Mouse (Mus musculus) hindbrain, embryonic 15.5 days (tissue): ENCODE measurements at regions not wholly inside any gene's neighbourhood (a gene's known extent, or its start where the extent isn't known, plus 50 kb on each side); places are given as distances from the start of the nearest gene placed in this dataset.

Experiments
- ATAC-seq: fragments of 200-750 bp; cut with Nextera tagmentation; 2 replicates; pipeline ENCODE4 v1.8.0; 2017; ENCODE audit warnings: low read depth, moderate number of reproducible peaks, moderate TSS enrichment; ENCODE audit not compliant: low FRiP score
- H3K27ac ChIP-seq: fragments of 300-500 bp; sonication (generic); replicated peaks from 2 replicates; pipeline ENCODE4 v1.5.1; 2015; ENCODE audit warnings: mild to moderate bottlenecking, inconsistent platforms
- H3K27me3 ChIP-seq: fragments of 300-500 bp; sonication (generic); 2 replicates; pipeline ENCODE4 v1.6.1; 2015; ENCODE audit warnings: control low read depth, inconsistent platforms
- H3K36me3 ChIP-seq: fragments of 300-500 bp; sonication (generic); 2 replicates; pipeline ENCODE4 v1.6.1; 2015; ENCODE audit warnings: control low read depth, inconsistent platforms
- H3K4me1 ChIP-seq: fragments of 300-500 bp; sonication (generic); replicated peaks from 2 replicates; pipeline ENCODE4 v1.6.1; 2015; ENCODE audit warnings: control low read depth, inconsistent platforms
- H3K4me2 ChIP-seq: fragments of 300-500 bp; sonication (generic); 2 replicates; pipeline ENCODE4 v1.6.1; 2015; ENCODE audit warnings: moderate library complexity, mild to moderate bottlenecking, inconsistent platforms
- H3K4me3 ChIP-seq: fragments of 300-500 bp; sonication (generic); 2 replicates; pipeline ENCODE4 v1.5.1; 2015; ENCODE audit warnings: mild to moderate bottlenecking, inconsistent platforms
- H3K9ac ChIP-seq: fragments of 300-500 bp; sonication (generic); 2 replicates; pipeline ENCODE4 v1.6.1; 2015; ENCODE audit warnings: inconsistent platforms
- H3K9me3 ChIP-seq: fragments of 300-500 bp; sonication (generic); 2 replicates; pipeline ENCODE4 v1.6.1; 2016; ENCODE audit warnings: control low read depth, inconsistent platforms
- WGBS: fragments of 180-500 bp; shearing (Covaris S2); methylation state at CpG from one replicate; pipeline ENCODE4 v1.1.7; 2015; 5-methylcytosine and 5-hydroxymethylcytosine counted together

DNA sequence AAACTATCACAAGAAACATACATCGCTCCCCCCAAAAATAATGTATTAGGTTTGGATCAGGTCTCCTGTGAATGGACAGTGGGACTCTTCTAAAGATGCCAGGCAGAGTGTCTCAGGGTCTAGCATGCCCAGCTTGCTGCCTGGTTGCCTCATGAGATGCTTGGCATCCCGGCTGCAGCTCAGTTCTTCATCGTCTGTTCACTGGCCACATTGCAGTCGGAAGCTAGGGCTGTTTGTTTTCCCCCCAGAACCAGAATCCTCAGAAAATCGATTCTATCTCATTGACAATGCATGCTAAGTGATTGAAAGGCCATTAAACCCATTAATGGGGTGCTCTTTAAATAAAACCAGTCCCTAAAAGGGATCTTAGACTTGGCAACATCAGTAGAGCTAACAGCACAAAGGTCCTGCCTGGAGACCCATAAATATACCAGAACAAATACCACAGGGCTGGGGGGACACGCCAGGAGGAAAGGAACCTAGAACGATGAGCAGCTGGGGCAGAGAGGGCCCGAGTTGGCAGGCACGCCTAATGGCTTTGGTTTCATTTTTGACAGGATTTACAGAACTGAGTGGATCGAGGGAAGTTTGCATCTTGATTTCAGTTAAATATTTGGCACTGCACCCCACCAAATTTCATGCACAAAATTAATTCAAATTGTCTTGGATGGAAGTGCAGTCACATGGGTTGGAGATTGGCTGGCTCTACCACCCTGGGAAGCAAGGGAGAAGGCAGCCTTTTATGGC lies 205.3 kb downstream of the Snx10 start:
- no peaks in the 10 kb centered on the region for H3K36me3 ChIP-seq
- no peaks in the 10 kb centered on the region for H3K27me3 ChIP-seq
- 0 out of 2 replicates have a peak overlapping the region, but pooled peaks have one; percentile 49 for H3K27ac ChIP-seq
- H3K4me1 ChIP-seq, result peaks cover 24% of the 10 kb centered on the region
- H3K9me3 ChIP-seq, result no peaks in the 10 kb centered on the region
- H3K9ac ChIP-seq, result no peak overlapping the region
- no peak overlapping the region for H3K4me2 ChIP-seq
- no peak for ATAC-seq
- no peak overlapping the region for H3K4me3 ChIP-seq
- 52% methylated on average over 10 of the region's 10 CpGs for WGBS

DNA sequence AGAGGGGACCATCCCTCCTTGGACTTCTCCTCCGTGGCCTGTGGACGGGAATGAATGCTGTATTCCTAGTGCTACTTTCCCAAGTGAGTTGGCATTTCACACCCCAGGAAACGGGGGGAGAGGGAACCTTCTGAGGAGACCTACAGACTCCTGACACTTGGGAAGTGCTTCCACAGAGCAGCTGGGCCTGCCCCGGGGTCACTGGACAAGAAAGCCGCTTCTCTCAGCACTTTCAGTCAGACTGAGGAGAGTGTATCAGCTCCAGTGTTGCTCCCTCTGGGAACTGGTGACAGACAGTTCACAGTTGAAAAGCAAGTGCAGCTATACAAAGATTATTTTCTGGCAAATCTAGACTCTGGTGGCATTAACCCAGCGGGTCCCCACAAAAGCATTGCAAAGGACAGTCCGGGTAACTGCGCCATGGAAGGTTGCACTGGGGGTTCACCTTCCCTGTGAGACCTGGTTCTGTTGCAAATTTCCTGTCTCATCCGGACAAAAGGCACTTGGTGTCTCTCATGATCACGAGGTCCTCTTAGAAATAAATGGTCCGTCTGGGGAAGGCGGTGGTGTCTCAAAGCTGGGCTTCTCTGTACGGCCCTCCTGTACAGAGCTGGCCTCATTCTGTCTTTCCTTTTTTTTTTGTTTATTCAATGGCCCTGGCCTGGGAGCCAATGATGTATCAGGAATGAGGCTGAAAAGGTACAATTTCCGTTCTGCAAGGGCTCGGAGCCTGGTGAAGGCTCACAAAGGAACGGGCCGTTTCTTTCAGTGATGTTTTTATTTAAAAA lies 207.1 kb downstream of the Snx10 start:
- no peaks in the 10 kb centered on the region for H3K27me3 ChIP-seq
- H3K27ac ChIP-seq, result no peak overlapping the region
- peak; percentile 21; the same call in 1 of the 2 replicates for ATAC-seq
- peaks cover 24% of the 10 kb centered on the region for H3K4me1 ChIP-seq
- H3K9ac ChIP-seq, result no peak overlapping the region
- H3K4me2 ChIP-seq, result no peak overlapping the region
- H3K9me3 ChIP-seq, result no peaks in the 10 kb centered on the region
- WGBS, result 52% methylated on average over 17 of the region's 17 CpGs
- H3K4me3 ChIP-seq, result no peak overlapping the region
- H3K36me3 ChIP-seq, result no peaks in the 10 kb centered on the region

DNA sequence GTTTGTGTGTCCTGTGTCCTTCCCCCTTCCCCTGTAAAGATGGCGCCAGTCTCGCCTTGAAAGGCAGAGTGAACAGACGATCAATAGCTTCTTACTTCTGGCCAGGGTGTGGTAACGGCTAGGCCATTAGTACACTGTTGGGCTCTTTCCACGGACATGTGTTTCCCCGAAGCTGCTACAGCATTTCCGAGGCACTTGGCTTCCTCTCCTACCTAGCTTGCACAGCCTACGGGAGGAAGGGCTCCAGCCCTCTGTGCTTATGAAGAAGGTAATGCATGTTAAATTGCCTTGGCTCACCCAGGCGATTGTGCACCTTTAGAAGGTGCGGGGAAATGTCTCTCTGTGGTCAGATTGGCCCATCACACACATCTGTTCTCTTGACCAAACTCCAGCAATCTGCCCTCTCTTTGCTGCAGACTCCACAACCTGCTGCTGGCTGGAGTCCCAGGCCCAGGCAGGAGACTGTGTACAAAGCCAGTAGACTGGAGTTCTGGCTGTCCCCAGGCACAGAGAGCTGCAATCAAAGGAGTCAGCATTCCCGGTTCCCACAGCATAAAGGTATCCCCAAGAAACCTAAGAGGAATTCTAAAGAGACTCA lies 208.7 kb downstream of the Snx10 start:
- no peak overlapping the region for H3K4me2 ChIP-seq
- whole genome bisulfite sequencing, result 66% methylated on average over 11 of the region's 11 CpGs
- no peak overlapping the region for H3K9ac ChIP-seq
- ATAC-seq, result peak; percentile 66; the same call in 1 of the 2 replicates
- H3K4me1 ChIP-seq, result peaks cover 21% of the 10 kb centered on the region
- H3K36me3 ChIP-seq, result no peaks in the 10 kb centered on the region
- peak overlapping the region; percentile 61 for H3K27ac ChIP-seq
- H3K27me3 ChIP-seq, result no peaks in the 10 kb centered on the region
- H3K4me3 ChIP-seq, result no peak overlapping the region
- no peaks in the 10 kb centered on the region for H3K9me3 ChIP-seq

DNA sequence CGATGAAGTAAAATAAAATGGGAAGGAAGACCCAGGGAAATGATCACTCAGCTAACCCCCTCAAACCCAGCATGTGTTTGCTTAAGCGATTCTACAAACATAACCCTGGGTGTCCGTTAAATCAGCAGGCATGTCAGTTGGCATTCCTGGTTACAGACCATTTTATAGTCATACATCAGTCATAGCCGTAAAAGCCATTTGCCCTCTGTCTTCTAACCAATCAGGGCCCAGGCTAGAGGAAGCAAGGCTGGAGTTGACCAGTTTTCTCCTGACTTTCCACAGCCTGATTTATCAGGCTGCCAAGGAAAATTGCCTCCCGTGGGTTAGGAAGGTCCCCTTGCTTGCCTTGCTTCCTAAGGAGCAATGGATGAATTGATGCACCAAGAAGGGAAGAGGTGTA lies 212.3 kb downstream of the Snx10 start:
- H3K9me3 ChIP-seq, result no peaks in the 10 kb centered on the region
- no peaks in the 10 kb centered on the region for H3K36me3 ChIP-seq
- WGBS, result 81% methylated on average over 5 of the region's 5 CpGs
- no peak for ATAC-seq
- no peak overlapping the region for H3K4me3 ChIP-seq
- H3K9ac ChIP-seq, result no peak overlapping the region
- no peak overlapping the region for H3K27ac ChIP-seq
- H3K4me2 ChIP-seq, result no peak overlapping the region
- peaks cover 9% of the 10 kb centered on the region; the same call in 1 of the 2 replicates for H3K4me1 ChIP-seq
- H3K27me3 ChIP-seq, result no peaks in the 10 kb centered on the region

- Histone ChIP-seq H3K36me3 (no peaks in the 10 kb centered on the region), H3K4me3 (no peak overlapping the region), H3K27ac (peak overlapping the region; percentile 52), H3K4me1 (peaks cover 32% of the 10 kb centered on the region), H3K27me3 (no peaks in the 10 kb centered on the region), H3K4me2 (peak overlapping the region; percentile 21; the same call in 1 of the 2 replicates), H3K9ac (no peak overlapping the region), H3K9me3 (no peaks in the 10 kb centered on the region)
- no peak for ATAC-seq
- WGBS, result 40% methylated on average over 15 of the region's 15 CpGs
These were observed 219.5 kb downstream of the Snx10 start for GRCm38 (mm10) chr6:51743105-51743660.

DNA sequence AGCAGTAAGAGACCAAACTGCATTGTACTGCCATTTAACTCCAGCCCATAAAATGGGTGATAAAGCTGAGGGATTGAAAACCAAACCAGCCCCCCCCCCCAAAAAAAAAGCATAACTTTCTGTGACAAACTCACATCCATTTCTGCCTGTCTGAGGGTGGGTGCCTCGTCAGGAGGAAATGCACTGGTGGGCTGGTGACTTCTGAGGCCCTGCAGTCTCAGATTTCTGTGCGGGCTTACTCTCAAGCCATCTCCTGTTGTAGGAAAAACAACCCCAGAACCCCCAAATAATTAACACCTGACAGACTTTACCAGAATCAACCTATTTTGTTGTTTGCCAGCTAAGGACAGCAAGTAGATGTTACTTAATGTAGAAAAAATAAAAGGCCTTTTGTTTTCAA lies 220.9 kb downstream of the Snx10 start:
- peak overlapping the region; percentile 52; the same call in 1 of the 2 replicates for H3K27ac ChIP-seq
- 82% methylated on average over 2 of the region's 2 CpGs for WGBS

DNA sequence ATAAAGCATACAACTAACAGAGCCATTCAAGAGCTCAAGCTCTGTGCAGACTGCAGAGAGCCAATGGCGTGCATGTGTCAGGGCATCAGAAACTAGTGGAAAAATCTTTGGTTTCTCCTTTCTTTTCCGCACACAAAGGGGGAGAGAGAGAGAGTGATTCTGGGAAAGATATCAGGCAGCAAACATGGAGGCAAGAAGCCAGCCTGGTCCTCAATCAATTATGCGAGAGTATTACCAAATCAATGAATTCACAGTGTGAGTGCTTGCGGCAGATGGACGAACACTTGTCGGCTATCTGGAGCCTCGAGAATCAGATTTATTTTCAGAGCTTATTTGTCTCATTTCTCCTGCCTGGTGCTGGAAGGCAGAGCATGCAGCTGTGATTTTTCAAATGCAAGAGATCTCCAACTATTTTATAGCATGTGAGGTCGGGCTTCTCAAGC lies 230.6 kb downstream of the Snx10 start:
- no peaks in the 10 kb centered on the region for H3K9me3 ChIP-seq
- ATAC-seq, result 0 out of 2 replicates have a peak, but pooled peaks have one; percentile 6
- H3K4me2 ChIP-seq, result 0 out of 2 replicates have a peak overlapping the region, but pooled peaks have one; percentile 11
- H3K4me1 ChIP-seq, result peaks cover 12% of the 10 kb centered on the region
- H3K9ac ChIP-seq, result no peak overlapping the region
- H3K36me3 ChIP-seq, result no peaks in the 10 kb centered on the region
- no peak overlapping the region for H3K4me3 ChIP-seq
- WGBS, result 36% methylated on average over 8 of the region's 8 CpGs
- no peaks in the 10 kb centered on the region for H3K27me3 ChIP-seq
- H3K27ac ChIP-seq, result peak overlapping the region; percentile 78

More for the DNA sequence above, 220.9 kb downstream of the Snx10 start:
- H3K4me1 ChIP-seq, result peaks cover 32% of the 10 kb centered on the region
- H3K36me3 ChIP-seq, result no peaks in the 10 kb centered on the region
- no peak overlapping the region for H3K9ac ChIP-seq
- H3K4me3 ChIP-seq, result no peak overlapping the region
- no peak for ATAC-seq
- no peak overlapping the region for H3K4me2 ChIP-seq
- H3K27me3 ChIP-seq, result no peaks in the 10 kb centered on the region
- H3K9me3 ChIP-seq, result no peaks in the 10 kb centered on the region

GRCm38 (mm10) chr6:51757131-51757530 lies 233.4 kb downstream of the Snx10 start:
- H3K27me3 ChIP-seq, result no peaks in the 10 kb centered on the region
- H3K4me2 ChIP-seq, result no peak overlapping the region
- H3K4me3 ChIP-seq, result no peak overlapping the region
- H3K9ac ChIP-seq, result no peak overlapping the region
- ATAC-seq, result no peak
- H3K36me3 ChIP-seq, result no peaks in the 10 kb centered on the region
- H3K9me3 ChIP-seq, result no peaks in the 10 kb centered on the region
- 61% methylated on average over 3 of the region's 3 CpGs for WGBS
- H3K4me1 ChIP-seq, result peaks cover 12% of the 10 kb centered on the region
- no peak overlapping the region for H3K27ac ChIP-seq

DNA sequence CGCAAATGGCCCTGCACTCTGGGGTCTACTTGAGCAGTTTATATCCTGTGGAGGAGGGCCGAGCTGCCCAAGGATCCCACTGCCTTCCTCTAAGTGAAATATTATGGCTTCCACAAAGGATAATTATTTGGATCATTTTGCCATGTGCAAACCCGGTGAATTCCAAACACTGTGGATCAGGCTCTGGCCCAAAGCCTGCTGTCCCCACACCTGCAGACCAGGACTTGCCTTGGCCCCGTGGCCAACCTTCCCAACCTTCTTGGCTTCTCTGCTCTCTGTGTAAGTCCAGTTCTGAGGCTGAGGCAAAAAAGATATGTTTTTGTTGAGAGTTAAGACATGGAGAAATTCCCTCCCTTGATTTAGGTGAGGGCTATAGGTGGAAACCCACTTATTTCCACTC lies 234.0 kb downstream of the Snx10 start:
- Histone ChIP-seq H3K4me3 (no peak overlapping the region), H3K27ac (peak overlapping the region; percentile 7; the same call in 1 of the 2 replicates), H3K9me3 (no peaks in the 10 kb centered on the region), H3K4me1 (peaks cover 12% of the 10 kb centered on the region), H3K27me3 (no peaks in the 10 kb centered on the region), H3K4me2 (no peak overlapping the region), H3K9ac (no peak overlapping the region), H3K36me3 (no peaks in the 10 kb centered on the region)
- WGBS, result 77% methylated on average over 4 of the region's 4 CpGs
- ATAC-seq, result no peak

GRCm38 (mm10) chr6:51758781-51759180 lies 235.1 kb downstream of the Snx10 start:
- WGBS, result 78% methylated on average over 3 of the region's 3 CpGs
- no peak for ATAC-seq
- no peaks in the 10 kb centered on the region for H3K9me3 ChIP-seq
- no peaks in the 10 kb centered on the region for H3K27me3 ChIP-seq
- no peak overlapping the region for H3K9ac ChIP-seq
- no peak overlapping the region for H3K4me3 ChIP-seq
- no peaks in the 10 kb centered on the region for H3K36me3 ChIP-seq
- H3K4me1 ChIP-seq, result peaks cover 7% of the 10 kb centered on the region
- H3K27ac ChIP-seq, result no peak overlapping the region
- H3K4me2 ChIP-seq, result no peak overlapping the region

GRCm38 (mm10) chr6:51760372-51760771 lies 236.7 kb downstream of the Snx10 start:
- Histone ChIP-seq H3K27ac (no peak overlapping the region), H3K27me3 (no peaks in the 10 kb centered on the region), H3K4me1 (no peaks in the 10 kb centered on the region), H3K9ac (no peak overlapping the region), H3K4me3 (no peak overlapping the region), H3K36me3 (no peaks in the 10 kb centered on the region), H3K9me3 (no peaks in the 10 kb centered on the region), H3K4me2 (no peak overlapping the region)
- WGBS, result 69% methylated on average over 5 of the region's 5 CpGs
- ATAC-seq, result no peak
